Mouse (Mus musculus) liver, adult 2 months (tissue): Measurements from ENCODE around the gene E330021D16Rik.

Experiments
- CTCF ChIP-seq: fragments of 200-500 bp; IDR thresholded peaks from 2 replicates; pipeline ENCODE4 v1.5.1; 2011; ENCODE audit warnings: low read depth, low read length, control low read depth
- POLR2A ChIP-seq: fragments of 200-500 bp; IDR thresholded peaks from 2 replicates; pipeline ENCODE4 v1.6.1; 2011; ENCODE audit warnings: low read length, control low read depth; ENCODE audit not compliant: insufficient read depth; ENCODE audit errors: extremely low read depth

DNA sequence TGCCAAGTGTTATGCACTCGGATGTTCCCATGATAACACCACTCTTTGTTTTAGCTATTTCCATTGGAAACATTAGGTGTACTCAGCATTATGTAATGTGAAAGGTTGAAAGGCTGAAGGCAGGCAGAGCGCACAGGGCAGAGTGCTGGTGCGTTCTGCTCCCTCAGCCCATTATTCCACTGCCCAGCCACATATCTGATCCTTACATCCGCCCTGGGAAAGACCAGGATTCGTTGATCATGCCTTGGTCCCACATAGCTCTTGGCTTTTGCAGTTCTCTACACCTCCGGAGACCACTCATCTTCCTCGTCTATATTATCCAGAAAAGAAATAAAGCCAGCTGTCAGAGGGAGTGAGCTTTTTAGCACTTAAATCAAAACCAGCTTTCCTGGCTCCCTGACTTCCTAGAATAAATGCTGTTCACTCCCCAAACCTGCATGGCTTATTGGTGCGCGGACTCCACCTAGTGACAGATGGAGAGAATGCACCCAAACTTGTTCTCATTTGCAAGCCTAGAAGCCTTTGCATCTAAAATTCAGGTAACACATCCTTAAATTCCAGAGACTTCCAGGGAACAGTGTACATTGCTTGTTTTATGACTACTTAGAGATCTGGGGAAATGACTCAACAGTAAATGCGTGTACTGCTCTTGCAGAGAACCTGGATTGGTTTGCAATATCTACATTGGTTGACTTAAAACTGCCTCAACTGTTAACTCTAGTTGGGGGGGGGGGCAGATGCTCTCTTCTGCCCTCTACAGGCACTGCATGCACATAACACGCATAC lies 61.8 kb downstream of the E330021D16Rik start:
- peak; percentile 58; the same call in 1 of the 2 replicates for TF ChIP-seq CTCF
- no peak for TF ChIP-seq POLR2A
